Mouse (Mus musculus) right cerebral cortex, adult 18-20 months (tissue): ENCODE data around the gene Yap1.

Source experiments
- DNase-seq: peaks from one replicate; pipeline ENCODE4 v3.0.0; 2022; ENCODE audit warnings: mixed read lengths

Yap1 gene

DNA sequence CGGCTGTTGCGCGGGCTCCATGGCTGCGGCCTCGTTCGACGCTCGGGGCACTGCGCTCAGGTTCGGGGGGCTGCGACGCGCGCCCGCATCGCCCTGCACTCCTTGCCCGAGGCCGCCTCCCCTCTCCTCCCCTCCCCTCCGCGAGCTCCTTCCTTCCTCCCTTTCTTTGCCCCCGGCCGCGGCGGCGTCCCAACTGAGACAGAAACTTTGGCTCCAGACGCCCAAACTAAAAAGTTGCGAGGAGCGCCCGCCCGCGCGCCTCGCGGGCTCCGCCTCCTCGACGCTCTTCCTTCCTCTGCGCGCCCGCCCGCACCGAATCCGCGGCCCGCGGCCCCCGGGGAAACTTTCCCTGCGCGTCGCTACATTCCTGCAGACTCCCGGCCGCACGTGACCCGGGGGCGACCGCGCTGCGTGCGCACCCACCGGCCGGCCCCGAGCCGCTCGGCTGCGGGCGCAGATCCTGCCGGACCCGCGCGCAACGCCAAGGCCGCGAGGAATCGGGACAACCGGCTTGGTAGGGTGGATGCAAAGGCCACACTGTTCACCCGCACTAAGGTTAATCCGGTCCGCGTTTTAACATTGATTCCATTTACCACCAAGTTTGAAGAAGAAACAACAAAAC is at the start of gene Yap1:
Gene Yap1 (minus strand): TSS at position 227 of the 622 bp plus-strand sequence.
- DNase-seq = peak; percentile 76

DNA sequence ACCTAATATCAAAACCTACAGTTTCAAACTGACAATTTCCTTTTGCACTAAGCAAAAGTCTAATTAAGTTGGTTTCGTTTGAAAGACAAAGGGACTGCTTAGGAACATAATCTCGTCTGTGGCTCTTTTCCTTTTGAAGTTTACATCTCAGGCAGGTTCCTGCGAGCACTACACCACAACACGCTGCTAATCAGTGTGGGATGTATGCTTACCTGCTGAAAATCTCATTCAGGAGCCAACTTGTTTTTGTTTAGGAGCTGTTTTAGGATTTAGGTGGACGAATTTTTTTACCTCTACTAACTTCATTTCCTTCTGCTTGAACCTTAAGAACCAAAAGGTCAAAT is 38.6 kb upstream of the Yap1 start:
- no peak for DNase-seq

DNA sequence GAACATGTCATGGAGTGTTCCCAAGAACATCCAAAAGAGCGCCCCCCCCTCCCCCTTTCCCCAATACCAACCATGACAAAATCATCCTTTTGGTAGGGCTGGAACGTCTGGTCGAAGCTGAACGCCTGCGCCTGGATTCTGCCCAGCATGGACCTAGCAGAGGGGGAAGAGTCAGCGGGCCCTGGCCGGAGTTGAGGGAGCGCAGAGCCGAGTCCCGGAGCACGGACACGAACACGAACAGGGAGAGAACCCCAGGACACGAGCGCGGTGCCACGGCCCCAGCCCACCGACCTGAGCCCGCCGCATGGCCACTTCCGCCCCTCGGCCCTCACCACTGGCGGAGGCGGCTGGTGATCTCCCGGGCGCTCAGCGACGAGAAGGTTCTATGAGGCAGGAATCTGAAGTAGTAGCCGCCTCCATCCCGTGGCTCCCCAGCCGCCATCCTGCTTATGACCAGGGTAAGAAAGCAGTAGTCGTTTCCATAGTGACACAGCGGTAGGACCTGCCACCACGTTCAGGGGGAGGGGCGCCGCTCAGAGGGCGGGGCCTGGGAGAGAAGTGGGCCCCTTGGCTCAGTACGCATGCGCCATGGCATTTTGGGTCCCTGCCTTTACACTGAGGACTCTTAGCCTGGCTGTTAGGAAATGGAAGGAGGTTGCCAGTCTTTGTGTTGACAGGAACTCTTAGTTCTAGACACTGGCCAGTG is 38.1 kb upstream of the Yap1 start, which contains the start of gene Cfap300:
Gene Cfap300 (minus strand): TSS at position 486 of the 706 bp plus-strand sequence.
- DNase-seq = peak; percentile 98

DNA sequence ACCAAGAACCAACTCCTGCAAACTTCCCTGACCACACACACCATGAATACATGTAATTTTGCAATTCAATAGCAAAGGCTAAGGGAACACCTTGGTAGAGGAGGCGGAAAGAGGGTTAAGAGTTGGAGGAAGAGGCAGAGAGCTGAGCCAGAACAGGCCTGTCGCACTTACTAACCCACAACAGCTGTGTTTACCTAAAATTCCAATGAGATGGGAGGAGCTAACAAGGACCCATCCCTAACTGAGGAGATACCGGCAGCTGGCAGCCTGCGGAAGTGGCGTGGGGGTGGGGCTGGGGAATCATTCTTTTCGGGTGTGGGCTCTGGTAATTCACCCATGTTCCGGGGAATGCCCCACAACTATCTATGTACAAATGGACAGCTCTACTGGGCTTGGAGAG is 31.1 kb upstream of the Yap1 start:
- no peak for DNase-seq

DNA sequence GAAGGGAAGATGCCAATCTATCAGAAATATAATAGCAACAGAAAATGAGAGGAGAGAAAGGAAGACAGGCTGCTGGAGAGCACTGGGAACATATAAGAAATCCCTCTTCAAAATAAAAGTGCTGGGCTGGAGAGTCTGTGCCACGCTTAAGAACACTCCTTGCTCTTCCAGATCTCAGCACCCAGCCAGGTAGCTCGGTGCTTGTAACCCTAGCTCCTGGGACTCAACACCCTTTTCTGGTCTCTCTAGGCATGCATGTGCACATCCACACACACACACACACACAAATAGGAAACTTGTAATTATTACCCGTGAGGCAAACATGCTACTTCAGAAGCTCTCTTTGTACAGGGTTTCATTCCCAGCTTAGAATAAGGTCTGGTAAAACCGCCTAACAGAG is 30.7 kb upstream of the Yap1 start:
- no peak for DNase-seq

DNA sequence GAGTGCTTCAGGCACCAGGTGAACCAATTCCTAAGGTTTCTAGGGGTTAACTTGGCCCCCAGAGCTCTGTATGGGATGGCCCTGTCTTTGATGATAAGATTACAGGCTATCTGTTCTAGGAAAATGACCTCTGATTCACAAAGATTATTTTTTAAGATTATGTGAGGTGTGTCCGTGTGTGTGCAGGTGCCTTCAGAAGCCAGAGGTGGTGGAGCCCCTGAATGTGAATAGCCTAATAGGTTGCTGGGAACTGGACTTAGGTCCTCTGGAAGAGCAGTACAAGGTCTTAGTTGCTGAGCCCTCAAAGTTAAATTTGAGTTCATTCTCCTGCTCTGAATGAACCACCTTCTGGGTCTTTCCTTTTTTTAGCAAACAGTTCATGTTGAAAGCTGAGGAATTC is 29.7 kb upstream of the Yap1 start:
- no peak for DNase-seq

DNA sequence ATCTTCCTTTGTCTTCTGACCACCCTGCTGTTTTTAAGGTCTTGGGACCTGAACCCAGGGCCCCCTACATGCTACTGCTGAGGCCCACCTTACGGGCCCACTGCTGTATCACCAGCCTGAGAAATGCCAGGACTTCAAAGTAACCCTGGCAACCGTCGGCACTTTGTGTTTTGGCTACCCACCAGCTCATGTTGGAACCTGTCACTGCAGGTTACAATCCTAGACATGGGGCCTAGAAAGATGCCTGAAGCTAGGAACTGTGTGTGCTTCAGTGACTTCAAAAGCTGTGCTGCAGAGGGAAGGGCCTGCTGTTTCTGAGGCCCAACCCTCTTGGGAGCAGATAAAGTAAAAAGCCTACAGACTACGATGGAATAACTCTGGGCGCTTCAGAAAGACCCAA is 28.5 kb upstream of the Yap1 start:
- no peak for DNase-seq

DNA sequence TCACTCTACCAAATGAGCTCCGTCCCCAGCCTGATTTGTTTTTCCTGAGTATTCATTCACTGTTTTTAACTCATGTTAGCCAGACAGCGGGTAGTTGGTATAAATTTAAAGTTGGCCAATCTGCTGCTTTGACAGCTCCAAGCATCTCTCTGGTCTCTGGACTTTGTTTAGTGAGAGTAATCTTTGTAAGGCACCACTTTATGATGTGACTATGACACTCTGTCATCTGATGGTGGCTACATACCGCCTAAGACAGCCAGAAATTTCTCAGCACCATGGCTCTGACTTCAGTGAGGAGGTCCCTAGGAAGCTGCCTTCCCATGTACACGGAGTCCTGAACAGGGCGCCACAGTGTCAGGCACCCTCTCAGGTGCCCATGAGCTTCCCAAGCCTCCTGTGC is 14.2 kb upstream of the Yap1 start:
- DNase-seq = no peak

DNA sequence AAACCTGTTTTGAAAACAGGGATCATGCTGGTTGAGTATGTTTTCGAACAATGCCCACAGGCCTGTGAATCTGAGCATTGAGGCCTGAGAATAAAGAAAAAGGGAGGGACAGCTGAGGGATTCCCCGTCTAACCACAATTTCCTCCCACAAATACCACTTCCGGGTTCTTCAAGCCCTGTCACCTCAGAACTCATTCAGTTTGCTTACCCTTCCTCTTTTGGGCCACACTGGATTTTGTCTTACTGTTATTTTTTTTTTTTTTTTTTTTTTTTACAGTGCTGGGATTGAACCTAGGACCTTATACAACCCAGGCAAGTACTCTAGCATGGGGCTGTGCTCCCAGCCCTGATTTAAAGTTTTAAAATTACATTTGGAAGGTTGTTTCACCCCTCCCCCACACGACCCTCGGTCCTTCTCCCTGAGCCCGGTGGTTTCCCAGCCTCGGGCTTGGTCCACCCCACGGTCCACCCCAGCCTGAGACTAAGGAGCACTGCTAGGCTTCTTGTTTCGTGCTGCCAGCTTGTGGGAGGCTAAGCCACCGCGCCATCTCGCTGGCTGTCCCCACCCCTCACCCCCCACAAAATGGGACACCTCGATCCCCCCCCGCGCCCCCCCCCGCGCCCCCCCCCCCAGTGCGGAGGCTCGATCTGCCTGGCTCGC is 13.0 kb upstream of the Yap1 start:
- DNase-seq = peak; percentile 14

DNA sequence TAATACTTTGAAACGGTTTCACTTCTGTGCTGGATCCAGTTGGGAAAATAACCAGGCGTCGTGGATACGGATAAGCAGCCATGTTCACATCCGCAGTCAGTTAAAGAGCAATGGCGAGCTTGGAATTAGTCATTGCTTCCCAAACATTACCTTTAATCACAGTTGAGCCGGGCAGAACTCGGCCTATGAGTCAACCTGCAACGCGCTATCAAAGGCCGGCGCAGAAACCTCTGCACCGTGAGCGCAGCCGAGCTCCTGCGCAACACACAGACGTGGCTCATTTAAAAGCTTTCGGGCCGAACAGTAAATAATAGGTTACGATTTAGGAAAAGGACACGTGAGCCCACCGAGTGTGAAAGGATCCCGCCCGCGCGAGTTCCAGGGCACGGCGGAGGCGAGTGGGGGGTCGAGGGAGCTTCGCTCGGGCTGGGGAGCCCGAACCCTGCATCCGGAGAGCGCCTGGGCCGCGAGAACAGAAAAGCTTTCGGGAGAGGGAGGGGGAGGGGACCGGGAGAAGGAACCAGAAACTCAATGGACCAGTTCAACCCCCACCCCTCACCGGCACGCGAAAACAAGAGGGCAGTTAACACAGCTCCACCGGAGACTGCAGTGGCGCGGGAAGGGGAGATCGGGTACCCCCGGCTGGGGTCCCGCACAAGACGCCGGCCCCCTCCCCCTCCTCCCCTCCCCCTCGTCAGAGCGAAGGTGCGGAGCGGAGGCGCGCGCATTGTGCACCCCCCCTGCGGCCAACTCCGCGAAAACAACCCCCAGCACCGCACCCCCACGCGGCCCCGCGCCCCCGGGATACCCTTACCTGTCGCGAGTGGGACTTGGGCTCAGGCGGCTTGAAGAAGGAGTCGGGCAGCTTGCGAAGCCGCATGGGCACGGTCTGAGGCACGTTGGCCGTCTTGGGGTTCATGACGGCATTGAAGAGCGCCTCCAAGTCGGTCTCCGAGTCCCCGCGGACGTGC is 810 bp downstream of the Yap1 start:
- peak; percentile 31 for DNase-seq

DNA sequence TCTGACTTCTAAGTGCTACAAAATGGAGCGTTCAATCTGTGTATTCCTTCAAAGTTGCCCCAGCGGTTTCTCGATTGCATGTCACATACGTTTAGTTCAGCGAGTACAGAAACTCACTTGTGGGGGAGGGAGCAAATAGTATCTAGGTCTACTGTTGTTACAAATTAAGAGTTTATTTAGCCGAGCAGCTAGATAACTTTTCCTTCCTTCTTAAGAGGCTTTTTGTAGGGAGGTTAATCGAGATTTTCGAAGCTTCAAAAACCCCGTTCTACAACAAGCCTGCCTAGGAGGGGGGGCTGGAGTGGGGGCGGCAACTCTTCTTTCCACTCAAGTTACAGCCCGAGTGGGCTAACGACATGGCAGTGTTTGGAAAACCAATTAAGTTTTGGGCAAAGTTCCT is 1.6 kb downstream of the Yap1 start:
- DNase-seq = no peak

DNA sequence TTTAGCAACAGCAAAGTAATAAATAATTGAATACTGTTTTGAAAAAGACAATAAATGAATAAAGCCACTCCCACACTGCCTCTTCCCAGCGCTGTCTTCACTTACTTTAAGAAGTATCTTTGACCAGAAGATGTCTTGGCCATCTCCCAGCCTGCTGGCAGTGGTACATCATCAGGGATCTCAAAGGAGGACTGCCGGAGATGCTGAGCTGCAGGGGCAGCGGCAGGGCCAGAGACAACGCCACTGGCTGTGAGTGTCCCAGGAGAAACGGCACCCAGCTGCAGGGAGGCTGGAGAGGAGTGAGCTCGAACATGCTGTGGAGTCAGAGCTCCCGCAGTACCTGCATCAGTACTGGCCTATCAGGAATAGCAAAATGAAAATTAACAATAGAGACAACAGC is 3.0 kb downstream of the Yap1 start:
- no peak for DNase-seq

DNA sequence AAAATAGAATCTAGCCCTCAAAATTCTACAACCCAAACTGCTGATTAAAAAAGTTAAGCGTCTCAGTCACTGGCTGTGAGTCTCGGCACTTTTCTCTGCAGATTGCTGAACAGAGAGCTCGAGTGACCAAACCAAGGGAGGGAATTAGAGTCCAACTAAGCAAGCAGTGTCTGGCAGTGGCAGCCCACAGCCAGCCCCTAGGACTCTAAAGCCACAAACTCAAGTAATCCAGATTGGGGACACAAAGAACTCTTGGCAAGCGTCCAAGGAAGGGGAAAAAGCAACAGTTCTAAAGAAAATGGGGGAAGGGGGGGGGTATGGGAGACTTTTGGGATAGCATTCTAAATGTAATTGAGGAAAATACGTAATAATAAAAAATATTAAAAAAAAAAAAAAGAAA is 10.1 kb downstream of the Yap1 start:
- no peak for DNase-seq

DNA sequence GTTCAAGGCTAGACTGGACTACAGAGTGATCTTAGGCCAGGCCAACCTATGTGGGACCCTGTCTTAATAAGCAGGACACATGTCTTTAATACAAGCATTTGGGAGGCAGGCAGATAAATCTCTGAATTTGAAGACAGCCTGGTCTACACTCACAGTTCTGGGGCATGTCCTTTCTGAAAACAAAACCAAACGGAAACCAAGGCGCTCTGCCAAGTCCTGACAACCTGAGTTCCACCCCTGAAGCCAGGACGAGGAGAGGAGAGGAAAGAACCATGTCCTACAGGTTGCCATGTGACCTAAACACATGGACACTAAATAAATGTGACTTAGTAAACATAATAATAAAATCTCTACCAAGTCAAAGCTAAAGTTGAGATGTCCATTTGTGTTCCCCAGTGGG is 11.7 kb downstream of the Yap1 start:
- no peak for DNase-seq

DNA sequence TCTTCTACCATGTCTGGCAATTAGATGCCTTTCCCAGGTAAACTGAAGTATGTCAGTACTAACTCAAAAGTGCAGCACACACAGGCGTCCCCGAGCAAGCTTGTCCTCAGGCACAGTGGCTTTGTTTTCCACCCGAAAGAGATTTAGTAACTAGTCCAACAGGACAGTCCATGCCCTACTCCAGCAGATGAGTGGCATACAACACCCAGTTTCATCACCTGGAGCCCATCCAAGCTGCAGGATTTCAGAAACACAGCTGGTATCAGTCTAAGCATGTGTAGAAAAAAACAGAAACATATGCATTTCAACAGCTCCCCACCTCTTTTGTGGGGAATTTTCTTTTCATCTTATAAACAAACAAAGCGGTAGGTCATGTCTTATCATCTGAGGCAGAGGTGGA is 13.5 kb downstream of the Yap1 start:
- DNase-seq = no peak

DNA sequence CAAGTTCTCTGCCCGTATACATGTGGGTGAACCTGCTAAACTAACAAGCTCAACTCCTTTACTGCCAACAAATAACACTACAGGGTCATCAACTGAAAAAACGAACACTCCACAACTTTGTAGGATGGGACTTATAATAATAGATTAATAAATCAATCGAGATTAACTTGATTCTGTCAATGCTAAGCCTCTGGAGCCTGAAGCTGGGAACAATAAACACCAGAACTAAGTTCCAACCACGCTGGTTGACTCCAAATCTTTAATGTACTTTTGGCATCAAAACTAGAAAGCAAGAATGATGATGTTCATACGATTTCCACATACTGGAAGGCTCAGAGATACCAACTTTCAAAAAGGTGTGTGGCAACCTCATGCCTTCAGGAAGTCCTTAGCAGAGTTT is 17.3 kb downstream of the Yap1 start:
- DNase-seq = no peak

DNA sequence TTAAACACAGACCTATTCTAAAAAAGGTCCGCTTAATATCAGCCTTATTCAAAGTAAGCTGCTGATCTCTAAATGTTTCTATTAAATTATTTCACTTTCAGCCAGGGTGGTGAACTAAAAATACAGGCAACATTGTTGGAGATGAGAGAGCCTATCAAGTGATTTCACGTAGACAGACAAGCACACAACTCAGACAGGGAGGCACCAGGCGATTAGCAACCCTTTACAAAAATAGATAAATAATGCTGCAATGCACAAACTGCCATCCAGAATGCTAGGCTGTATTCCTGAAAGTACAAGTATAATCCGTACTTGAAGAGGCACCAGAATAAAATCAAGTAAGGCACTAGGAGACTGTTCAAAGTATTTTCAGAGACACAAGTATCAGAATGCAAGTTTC is 20.1 kb downstream of the Yap1 start:
- no peak for DNase-seq

DNA sequence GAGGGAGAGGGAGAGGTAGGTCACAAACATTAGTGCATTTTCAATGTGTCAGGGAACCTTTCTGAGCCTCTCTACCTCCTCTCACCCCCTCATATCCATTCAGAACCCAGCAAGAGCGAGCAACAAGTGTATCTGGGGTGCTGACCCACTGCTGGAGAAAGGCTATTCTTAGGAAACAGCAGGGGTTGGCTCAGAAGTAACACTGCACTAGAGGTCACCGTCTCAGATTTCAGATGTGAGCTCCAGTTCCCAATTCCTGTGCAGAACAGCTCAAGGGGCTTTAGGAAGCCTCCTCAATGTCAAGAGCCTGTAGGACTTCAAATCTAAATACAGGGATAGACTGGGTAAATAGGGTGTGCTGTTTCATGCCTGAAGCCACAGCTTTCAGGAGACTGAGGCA is 20.7 kb downstream of the Yap1 start:
- DNase-seq = no peak

DNA sequence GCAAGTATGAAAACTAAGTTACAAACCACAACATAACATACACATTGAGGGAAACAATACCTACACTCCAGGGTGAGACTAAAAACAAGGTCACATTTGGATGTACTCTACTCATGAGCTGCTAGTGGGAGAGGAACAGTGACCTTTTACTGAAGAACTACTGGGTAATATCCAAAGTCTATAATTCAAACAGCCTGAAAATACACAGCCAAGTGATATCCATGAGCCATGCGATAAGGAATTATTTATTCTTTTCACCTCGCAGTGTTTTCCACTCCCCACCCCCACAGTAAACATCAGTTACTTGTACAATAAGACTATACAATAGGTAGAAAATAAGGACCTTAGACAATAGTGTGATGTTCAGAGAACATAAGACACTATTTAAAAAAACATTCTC is 24.2 kb downstream of the Yap1 start:
- no peak for DNase-seq

DNA sequence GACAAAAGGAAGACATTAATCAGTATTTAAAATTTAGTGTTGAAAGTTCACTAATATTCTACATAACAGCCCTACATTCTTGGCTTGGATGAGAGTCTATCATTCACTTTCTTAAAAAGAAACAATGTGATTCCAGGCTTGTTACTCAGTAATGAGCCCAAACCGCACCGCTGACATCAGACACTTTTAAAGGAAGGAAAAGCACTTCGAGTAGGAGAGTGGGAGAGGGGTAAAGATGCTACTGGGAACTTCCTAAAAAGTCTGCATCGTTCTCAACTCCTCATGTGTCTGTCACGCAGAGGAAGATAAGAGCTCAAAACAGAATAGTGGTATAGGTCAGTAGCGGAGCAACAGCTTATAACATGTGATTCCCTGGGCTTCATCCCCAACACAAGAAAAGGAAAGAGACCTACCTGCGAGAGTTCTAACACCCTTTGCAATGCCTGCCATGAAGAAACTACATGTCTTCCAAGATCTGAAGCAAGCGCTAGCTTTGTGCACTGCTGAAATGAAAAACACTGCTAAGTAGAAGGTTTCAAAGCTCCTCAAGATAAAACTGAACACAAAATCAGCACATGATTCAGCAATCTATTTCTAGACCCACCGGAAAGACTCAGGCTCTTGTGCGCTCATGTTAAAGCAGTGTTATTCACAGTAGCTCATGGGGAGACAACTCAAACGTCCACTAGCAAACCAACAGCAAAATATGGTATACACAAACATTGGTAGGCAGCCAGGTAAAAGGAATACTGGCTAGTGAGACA is 25.1 kb downstream of the Yap1 start:
- no peak for DNase-seq

DNA sequence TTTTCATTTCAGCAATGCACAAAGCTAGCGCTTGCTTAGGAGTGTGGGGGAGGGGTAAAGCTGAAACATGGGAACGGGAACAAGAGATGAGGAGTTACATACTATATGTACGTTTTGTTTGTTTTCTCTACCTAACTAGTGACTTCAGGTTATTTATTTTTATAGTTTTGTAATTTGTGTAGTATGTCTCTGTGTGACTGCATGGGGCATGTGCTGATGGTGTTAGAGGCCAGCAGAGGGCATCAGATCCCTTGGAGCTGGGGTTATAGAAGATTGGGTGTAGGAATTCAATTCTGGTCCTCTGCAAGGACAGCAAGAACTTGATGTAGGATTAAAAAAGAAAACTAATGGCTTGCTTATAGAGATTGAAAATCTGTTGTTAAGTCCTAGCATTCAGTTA is 25.9 kb downstream of the Yap1 start:
- DNase-seq = no peak

DNA sequence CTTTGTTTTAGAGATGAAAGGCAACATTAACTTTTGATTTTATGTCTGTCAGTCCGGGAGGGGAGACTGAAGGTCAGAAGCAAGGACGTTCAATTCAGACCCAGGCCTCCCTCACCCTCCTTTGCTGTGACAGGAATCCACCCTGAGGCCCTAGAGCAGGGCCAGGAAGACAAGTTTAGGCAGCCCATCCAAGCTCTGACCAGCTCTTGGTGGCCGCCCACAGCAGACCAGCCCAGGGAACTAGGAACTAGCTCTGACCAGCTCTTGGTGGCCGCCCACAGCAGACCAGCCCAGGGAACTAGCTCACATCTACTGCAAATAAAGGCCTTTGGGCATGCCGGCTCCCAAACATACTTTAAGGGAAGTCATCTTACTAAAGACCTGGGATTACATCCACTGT is 26.8 kb downstream of the Yap1 start:
- no peak for DNase-seq

DNA sequence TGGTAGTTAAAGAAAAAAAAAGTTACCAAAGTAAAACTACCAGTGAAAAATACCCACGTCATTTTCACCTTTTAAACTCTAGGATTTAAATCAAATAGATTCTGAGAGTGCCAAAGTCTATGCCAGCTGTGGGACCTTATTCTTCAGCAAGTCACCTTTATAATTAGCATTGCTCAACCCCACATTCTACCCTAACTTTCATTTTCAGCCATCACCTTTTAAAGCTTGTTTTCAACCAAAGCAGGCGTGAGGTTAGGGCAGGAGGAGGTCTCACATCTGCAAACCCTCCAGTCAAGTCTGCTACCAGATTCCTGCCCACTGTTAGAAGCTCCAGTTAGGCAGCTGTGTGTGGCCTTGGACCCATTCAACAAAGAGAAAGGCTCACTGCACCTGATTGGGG is 32.4 kb downstream of the Yap1 start:
- no peak for DNase-seq
